Mouse (Mus musculus) induced T-regulatory cell, adult 2 months (primary cell): Measurements from ENCODE around the gene Eif5a2.

Source experiments
- DNase-seq: peaks from one replicate; pipeline ENCODE4 v3.0.0-alpha.2; 2012; ENCODE audit warnings: low read depth

The Eif5a2 gene

GRCm38 (mm10) chr3:28780994-28781393, at the start of gene Eif5a2:
TSS of gene Eif5a2 (plus strand) at chr3:28781276.
- peak; percentile 96 for DNase-seq

DNA sequence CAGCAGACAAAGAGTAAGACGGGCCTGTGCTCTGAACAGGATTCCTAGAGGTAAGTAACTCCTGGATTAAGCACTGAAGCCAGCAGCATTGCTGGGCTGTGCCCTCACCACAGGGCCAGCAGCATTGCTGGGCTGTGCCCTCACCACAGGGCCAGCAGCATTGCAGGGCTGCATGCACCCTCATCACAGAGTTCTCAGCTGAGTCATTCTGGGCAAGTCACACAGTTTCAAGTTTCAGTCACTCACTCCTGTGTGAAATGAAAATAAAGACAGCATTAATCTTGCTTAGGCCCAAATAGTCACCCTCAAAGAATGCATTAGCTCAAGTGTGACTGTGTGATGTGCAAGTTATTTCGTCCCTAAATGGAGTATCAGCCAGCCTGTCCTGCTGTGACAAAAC, 46.4 kb upstream of the Eif5a2 start:
- no peak for DNase-seq

- DNase-seq, result no peak
These were observed 44.1 kb upstream of the Eif5a2 start for GRCm38 (mm10) chr3:28736981-28737380.

DNA sequence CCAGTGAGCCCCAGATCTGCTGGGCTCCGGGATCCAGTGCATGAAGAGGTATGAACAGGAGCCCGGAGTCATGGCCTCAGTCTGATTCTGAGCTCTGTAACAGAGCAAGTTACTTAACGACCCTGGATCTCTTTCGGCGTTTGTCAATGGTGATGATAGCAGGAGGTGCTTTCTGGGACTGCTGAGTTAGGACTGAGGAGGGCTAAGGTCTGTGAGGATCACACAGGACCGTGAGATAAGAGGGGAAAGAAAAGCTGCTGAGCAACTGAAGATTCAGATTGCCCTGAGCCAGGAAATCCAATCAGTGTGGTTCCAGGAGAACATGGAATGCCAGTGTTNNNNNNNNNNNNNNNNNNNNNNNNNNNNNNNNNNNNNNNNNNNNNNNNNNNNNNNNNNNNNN, 40.7 kb upstream of the Eif5a2 start:
- DNase-seq, result no peak

DNA sequence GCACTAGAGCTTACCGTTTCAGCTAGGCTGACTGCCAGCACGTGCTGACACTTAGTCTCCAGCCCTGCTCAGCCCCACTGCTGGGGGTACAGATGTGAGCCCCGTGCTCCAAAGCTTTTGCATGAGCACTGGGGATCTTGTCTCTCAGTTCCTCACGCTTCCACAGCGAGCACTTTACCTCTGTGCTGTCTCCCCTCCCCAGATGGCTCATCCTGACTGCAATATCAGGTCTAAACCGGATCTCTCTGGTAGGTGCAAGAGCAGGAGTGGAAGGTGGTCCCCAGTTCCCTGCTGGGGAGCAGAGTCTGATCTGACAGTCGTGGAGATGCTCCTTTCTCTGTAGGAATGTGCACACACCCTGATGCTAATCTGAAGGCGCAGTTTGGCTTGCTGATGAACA, 37.8 kb upstream of the Eif5a2 start:
- DNase-seq, result no peak

GRCm38 (mm10) chr3:28745835-28746483, 35.1 kb upstream of the Eif5a2 start:
- peak; percentile 83 for DNase-seq

DNA sequence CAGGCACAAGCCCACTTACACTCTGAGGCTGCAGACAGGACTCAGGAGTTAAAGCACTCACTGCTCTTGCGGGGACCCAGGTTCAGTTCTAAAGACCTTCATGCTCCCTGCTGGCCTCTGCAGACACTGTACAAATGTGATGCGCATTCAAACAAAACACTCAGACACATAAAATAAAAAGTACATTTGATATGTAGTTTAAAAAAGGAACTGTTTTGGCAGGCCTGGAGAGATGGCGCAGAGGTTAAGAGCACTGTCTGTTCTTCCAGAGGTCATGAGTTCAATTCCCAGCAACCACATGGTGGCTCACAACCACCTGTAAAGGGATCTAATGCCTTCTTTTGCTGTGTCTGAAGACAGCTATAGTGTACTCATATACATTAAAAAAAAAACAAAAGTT, 32.9 kb upstream of the Eif5a2 start:
- no peak for DNase-seq

DNA sequence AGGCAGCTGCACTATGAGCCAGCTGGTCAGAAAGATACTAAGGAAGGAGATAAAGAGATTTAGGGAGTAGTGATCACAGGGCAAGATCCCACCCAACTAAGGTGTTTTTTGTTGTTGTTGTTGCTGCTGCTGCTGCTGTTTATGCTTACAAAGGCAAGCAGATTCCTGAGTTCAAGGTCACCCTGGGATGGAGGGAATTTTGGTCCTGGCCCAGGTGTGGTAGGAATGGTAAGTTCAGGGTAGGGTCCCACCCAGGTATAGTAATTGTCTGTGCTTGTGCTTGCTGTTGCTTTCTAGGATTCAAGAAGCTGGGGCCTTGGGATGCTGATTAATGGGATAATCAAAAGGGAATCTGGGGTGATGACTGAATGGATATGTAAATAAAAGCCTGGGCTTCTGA, 32.1 kb upstream of the Eif5a2 start:
- DNase-seq, result no peak

DNA sequence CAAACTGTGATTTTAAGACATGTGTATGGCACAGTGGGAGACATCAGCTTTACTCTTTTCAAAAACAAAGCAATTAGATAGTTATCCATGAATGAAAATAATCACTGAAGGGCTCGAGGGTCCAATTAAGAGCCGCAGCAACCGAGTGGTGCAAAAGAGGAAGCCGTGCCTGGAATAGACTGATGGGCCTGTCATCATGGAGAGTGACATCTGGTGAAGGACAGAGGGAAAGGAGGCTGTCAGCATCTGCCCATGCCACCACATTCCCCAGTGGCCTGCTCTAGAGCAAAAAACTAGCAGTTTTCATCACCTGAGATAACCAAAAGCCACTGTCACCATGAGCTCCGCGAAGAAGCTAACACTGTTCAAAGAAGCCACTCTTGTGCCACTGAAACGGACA, 25.6 kb upstream of the Eif5a2 start:
- no peak for DNase-seq

DNA sequence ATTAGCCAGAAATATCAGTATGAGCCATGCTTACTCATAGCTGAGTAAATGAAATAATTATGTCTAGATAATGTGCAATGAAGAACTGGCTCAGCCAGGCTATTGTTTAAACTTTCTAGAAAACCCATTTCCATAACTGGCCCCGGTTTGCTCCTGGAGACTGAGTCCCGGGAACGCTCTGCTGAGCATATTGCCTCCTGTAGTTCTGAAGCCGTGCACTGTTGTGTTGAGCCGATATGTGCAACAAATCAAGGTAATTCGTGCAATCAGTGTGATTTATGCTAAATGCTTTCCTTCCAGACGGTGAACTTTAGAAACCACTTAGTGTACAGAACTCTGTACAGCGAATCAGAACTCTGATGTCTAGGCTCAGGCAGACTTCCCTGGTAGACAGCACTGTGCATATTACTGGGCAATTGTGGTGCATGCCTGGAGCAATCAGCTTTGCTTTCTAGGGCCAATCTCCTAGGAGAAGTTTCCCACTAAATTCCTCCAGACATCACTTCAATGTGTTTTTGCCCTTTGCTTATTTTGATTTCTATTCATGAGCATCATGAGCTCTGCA, 19.8 kb upstream of the Eif5a2 start:
- DNase-seq, result no peak

- no peak for DNase-seq
These were observed 14.1 kb upstream of the Eif5a2 start for GRCm38 (mm10) chr3:28766935-28767334.

DNA sequence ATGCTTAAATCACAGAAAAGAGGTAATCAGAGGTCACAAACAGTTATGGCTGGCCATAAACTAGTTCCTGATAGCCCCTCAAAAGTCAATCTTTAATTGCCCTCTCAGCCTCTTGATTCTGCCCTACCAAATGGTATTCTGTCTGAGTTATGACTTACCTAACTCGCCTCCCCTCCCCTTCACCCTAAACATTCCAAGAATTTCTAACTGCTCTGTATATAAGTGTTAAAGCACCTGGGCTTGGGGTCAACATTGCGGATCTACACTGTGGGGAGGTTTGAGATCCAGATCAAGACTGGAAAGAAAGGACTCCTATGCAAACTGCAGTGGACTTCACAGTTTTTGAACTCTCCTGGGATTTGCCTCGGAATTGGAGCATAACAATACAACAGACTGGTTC, 12.9 kb upstream of the Eif5a2 start:
- DNase-seq, result no peak

DNA sequence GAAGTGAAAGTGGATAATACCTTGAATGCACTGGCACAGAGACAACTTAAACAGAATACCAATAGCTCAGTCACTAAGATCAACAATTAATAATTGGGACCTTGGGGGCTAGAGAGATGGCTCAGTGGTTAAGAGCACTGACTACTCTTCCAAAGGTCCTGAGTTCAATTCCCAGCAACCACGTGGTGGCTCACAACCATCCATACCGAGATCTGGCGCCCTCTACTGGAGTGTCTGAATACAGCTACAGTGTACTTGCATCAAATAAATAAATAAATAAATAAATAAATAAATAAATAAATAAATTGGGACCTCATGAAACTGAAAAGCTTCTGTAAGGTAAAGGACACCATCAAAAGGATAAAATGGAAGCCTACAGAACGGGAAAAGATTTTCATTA, 8.2 kb upstream of the Eif5a2 start:
- peak; percentile 32 for DNase-seq

GRCm38 (mm10) chr3:28775361-28775760, 5.7 kb upstream of the Eif5a2 start:
- no peak for DNase-seq

- no peak for DNase-seq
These were observed 5.1 kb upstream of the Eif5a2 start for GRCm38 (mm10) chr3:28775958-28776357.

- DNase-seq, result no peak
These were observed 4.6 kb upstream of the Eif5a2 start for GRCm38 (mm10) chr3:28776491-28776890.

DNA sequence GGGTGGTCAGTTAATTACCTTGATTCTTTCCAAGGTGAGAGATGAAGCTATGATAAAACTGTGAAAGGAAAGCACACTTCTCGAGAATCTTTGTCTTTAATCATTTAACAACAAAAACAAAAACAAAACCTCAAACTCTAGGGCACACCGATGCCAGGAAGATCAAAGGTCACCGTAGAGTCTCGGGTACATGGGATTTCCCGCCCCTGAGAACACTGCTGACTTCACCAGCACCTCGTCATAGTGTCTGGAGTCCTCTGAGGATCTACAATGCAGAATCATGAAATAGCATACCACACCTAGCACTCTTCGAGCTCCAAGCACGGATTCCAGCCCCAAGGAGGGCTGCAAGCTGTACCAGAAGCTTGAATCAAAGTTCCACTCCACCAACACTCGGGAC, 565 bp upstream of the Eif5a2 start:
- peak; percentile 71 for DNase-seq

DNA sequence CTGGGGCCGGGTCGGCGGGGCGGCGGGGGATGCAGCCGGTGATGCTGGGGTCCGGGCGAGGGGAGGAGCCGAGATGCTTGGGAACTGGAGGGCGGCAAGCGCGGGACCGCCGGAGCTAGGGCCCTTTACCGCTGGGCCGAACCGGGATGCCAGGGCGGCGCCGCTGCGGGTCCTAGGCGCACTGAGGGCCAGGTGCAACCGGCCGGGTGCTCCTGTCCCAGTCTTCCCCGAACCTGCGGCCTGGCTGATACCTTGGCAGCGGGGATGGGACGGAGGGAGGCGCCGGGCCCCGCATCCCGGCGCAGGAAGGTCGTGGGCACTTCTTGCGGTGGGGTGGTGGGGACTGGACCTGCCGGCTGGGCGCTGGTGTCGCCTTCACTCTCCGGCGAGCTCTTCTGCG, 346 bp downstream of the Eif5a2 start:
- DNase-seq, result no peak

- no peak for DNase-seq
These were observed 772 bp downstream of the Eif5a2 start for GRCm38 (mm10) chr3:28781848-28782247.

DNA sequence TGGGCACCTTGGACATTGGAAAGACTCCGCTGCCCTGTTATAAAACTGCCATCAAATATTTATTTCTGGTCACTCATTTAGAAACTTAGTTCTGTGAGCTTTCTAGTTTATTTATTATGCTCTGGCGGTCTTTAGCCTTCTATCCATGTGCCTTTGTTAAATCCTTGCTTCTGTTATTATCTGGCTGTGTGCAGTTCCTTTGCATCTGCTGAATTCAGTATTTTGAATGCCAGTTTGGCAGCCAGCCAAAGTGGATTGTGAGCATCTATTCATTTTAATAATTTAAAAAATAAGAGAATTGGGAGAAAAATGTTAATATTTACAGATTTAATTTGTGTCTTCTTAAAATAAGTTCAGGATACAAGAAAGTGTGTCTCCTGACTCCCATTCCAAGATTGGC, 3.1 kb downstream of the Eif5a2 start:
- no peak for DNase-seq

DNA sequence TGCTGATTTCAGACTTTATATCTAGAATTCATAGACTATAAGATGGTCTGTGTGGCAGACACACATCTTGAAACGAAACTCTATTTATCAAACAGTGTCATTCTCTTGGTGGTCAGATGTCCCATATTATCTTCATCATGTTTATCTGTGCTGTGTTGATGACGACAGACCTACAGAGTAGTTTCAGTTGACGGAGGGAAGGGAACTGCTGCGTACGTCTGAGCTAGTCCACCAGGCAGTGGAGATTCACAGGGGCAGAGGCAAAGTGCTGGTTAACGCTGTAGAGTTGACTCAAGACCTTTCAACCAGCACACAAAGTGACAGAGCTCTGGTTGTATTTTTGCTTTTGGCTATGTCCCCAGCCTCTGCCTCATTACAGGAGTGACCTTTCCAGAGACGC, 13.8 kb downstream of the Eif5a2 start:
- DNase-seq, result no peak

- peak; percentile 99 for DNase-seq
These were observed 24.4 kb downstream of the Eif5a2 start, which contains the start of gene Rpl22l1 for GRCm38 (mm10) chr3:28805301-28806097. TSS of gene Rpl22l1 (plus strand) at chr3:28805436.

- no peak for DNase-seq
These were observed 27.1 kb downstream of the Eif5a2 start for GRCm38 (mm10) chr3:28808039-28808643.
